In the genomic region with DNA sequence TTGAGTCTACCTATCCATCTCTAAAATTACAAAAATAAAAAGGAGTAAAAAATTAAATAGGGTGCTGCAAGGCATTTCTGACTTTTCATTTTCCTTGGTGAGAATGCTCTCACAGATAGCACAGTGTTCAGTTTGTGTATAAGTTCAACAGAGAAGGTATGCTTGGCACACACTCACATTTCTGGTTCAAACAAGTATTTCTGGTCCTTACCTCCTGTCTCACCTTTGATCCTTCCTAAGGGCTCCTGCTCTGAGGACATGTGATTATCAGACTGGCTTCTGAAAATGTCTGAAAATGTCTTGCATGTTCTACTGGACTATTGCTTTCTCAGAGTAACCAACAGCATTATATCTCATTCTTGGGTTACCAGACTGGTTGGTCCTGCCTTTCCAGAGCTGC, we compare ENCODE assay signal across 6 mouse cellular contexts.
"Had no signal": no experiment of that assay in that cellular context is flagged by ENCODE, and none has a peak within 500 bp of the region (broad histone marks: within the 10 kb centered on the region; RNA-seq: fewer than 3 reads in every experiment).

No protein-coding gene starts in this region.

- DNase-seq: lung, embryonic 14.5 days; lung, postnatal 10 days; lung, postnatal 4 days; retina, postnatal 1 day; right cerebral cortex, postnatal 14 days; thymus, postnatal 4 days had no signal
